Mouse (Mus musculus): Measurements from ENCODE around the gene Lyl1. TPM values are rescaled to one million over a fixed set of nuclear protein-coding genes. Genes with fewer than 3 reads are reported as not detected.

Lyl1 gene
- 180 and 253 TPM in 2 replicates for polyA plus RNA-seq (2012; ENCODE audit: low replicate concordance)

DNA sequence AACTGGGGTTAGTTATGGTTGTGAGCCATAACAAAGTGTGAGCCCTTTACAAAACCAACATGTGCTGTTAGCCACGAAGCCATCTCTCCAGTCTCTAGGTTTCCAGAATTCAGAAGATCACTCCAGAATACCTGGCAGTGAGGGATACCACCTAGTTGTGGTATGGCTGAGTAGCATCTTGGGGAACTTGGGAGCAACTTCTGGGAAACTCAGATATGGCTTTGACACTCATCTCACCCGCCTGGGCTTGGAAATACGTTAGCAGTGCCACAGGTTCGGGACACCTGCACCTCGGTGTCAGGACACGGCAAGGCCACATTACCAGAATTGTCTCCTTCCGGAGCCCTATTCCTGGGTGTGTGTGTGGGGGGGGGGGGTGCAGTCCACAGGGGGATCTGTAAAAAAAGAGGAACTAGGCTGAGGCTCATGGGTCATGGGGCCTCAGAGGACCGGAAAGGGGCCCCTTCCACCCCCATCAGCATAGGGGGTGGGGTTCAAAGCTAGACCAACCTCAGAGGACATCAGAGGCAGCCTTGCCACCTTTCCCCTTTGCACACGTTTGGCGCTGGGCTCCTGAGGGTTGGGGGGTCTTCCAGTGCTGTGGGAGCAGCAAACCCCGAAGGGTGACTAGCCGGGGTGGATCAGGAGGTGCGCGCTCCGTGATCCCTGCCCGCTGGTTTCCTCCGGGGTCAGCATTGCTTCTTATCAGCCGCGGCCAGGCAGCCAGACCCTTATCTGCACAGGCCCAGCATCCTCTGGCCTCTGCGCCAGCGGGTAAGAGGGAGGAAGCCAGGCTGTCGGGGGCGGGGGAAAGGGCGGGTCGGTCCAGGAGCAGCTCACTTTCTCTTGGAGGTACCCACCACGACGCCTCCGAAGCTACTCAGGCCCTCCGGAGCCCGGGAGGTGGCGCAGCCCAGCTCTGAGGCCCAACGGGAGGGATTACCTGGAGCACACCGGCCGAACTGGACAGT is at the start of gene Lyl1:
Gene Lyl1, plus strand, starts transcription at position 517 of the 971 bp plus-strand sequence.

DNA sequence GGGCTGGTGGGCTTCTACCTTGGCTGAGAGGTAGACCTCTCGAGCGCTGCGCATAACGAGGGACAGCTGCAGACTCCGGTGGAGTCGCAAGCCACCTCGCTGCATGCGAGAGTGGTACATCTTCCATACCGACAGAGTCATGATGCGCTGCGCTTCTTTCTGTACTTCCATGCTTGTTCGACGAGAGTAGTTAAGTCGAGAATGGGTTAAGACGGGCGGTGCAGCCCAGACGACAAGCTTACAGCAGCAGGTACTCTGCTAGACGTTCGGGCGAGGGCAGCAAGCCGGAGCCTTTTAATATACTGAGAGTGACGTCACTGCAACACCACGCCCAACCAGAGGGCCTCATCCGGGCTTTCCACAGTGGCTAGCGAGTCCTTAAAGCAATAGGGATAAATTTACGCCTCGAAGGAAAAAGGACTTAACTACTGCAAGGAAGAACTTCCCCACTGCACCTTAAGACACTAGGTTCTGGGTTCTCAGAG is 38.6 kb upstream of the Lyl1 start, which contains the start of gene Ier2:
Gene Ier2, minus strand, starts transcription at position 272 of the 485 bp plus-strand sequence.

DNA sequence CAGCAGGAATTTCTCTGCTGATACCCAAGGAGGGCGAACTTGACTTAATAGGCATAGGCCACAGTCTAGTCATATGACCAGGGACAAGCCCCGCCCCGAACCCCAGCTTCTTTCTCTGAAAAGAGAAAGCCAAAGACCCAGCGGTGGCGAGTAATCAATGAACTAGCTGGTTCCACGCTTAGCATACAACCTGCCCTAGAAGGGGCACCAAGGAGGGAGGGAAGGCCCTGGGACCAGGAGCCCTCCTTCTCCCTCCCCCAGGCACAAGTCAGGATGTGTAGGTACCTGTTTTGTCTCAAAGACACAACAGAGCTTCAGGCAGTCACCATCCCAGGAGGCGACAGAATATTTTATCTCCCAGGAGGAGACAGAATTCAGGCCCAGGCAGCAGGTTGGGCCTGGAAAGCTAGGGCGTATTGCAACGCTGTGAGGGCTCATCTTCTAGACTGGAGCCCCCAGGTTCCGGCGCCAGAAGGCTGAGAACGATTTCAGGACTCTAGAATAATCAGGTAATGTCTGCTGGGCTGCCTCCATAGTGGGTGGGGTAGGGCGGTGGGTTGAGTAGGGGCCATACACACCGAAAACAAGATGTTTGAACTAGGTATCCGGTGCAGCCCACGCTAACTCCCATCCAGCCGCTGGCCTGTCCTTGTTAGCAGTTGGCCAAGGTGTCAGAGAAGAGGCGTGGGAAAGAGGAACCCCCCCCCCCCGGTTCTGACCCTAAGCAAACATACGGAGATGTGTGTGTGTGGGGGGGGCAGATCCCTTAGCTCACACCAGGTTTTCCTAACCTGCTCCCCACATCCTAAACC is 14.9 kb upstream of the Lyl1 start, which contains the start of gene Trmt1:
Gene Trmt1, plus strand, starts transcription at position 117 of the 812 bp plus-strand sequence.

DNA sequence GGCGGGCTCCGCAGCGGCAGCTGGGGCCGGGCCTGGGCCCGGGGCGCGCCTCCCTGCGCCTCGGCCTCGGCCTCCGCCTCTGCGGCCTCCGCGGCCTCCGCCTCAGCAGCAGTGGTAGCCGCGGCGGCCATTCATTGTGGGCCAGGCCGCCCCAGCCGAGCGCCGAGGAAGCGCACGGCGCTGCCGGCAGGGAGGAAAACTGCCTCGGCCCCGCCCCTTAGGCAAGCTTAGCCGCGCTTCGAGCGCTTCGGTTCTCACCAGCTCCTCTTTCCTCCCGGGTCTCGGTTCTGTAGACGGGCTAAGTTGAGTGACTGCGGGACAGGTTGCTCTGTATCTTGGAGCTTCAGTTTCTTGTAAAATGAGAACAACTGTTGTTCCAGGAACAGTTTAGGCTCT is 13.6 kb upstream of the Lyl1 start, which contains the start of gene Nacc1:
Gene Nacc1, minus strand, starts transcription at position 158 of the 396 bp plus-strand sequence.

DNA sequence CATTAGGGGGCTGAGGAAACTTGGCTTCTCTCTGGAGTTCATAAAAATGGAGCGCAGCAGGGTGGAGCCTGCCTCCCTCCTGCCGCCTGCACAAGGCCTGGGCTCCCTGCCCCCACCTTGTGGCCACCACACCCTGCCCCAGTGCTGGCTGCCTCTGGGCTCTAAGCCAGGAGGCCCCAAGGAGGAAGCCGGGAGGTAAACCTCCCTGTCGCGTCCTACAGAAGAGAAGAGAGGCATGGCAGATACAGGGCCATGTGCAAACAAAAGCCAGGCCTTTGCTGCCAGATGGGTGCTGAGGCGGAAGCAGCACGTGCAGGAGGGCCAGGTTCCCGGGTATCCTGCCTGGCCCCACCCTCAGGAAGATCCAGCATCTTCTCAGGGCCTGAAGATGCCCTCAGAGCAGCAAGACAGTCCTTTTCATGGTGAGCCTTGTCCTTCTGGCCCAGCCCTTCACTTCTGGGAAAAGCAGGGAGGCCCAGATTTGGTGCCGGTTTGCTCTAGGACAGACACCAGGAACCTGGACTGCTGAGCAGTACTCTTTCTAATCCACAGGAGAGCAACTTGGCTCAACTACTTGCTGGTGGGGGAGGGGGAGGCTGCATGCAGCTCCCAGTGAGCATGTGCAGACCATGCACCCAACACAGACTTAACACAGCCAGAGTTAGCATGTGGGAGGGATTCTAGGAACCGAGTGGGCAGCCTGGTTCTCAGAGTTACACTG is 21.8 kb downstream of the Lyl1 start, which contains the start of gene G430095P16Rik:
Gene G430095P16Rik, plus strand, starts transcription at position 158 of the 721 bp plus-strand sequence.

Other genes starting within 250 kb of the Lyl1 start
- gene Ier2, start 38.6 kb upstream of the Lyl1 start, polyA plus RNA-seq (2012; ENCODE audit: low replicate concordance), result 110 and 415 TPM in 2 replicates
- 148 and 293 TPM in 2 replicates for gene Trmt1, start 15.2 kb upstream of the Lyl1 start, polyA plus RNA-seq (2012; ENCODE audit: low replicate concordance)
- 94.0 and 104 TPM in 2 replicates for gene Nacc1, start 13.6 kb upstream of the Lyl1 start, polyA plus RNA-seq (2012; ENCODE audit: low replicate concordance)
- gene G430095P16Rik, start 21.6 kb downstream of the Lyl1 start, polyA plus RNA-seq (2012; ENCODE audit: low replicate concordance), result 24.7 and 29.3 TPM in 2 replicates
- 27.0 and 31.4 TPM in 2 replicates for gene Nfix, start 98.9 kb downstream of the Lyl1 start, polyA plus RNA-seq (2012; ENCODE audit: low replicate concordance)
- gene Dand5, start 121.4 kb downstream of the Lyl1 start, polyA plus RNA-seq (2012; ENCODE audit: low replicate concordance), result 1.8 and 2.7 TPM in 2 replicates
- gene Gadd45gip1, start 130.1 kb downstream of the Lyl1 start, polyA plus RNA-seq (2012; ENCODE audit: low replicate concordance), result 27.9 and 40.8 TPM in 2 replicates
- gene Rad23a, start 139.2 kb downstream of the Lyl1 start, polyA plus RNA-seq (2012; ENCODE audit: low replicate concordance), result 457 and 479 TPM in 2 replicates
- gene Calr, start 145.5 kb downstream of the Lyl1 start, polyA plus RNA-seq (2012; ENCODE audit: low replicate concordance), result 286 and 333 TPM in 2 replicates
- 28.3 and 50.1 TPM in 2 replicates for gene Farsa, start 155.5 kb downstream of the Lyl1 start, polyA plus RNA-seq (2012; ENCODE audit: low replicate concordance)
- 12.7 and 13.2 TPM in 2 replicates for gene Syce2, start 170.7 kb downstream of the Lyl1 start, polyA plus RNA-seq (2012; ENCODE audit: low replicate concordance)
- 22.8 and 49.5 TPM in 2 replicates for gene Gcdh, start 192.5 kb downstream of the Lyl1 start, polyA plus RNA-seq (2012; ENCODE audit: low replicate concordance)
- gene Klf1, start 200.5 kb downstream of the Lyl1 start, polyA plus RNA-seq (2012; ENCODE audit: low replicate concordance), result 15.8 and 107 TPM in 2 replicates
- gene Dnase2a, start 207.1 kb downstream of the Lyl1 start, polyA plus RNA-seq (2012; ENCODE audit: low replicate concordance), result 13.7 and 72.9 TPM in 2 replicates
- gene Mast1, start 235.9 kb downstream of the Lyl1 start, polyA plus RNA-seq (2012; ENCODE audit: low replicate concordance), result 1.4 and 2.3 TPM in 2 replicates
- gene Rtbdn, start 245.5 kb downstream of the Lyl1 start, polyA plus RNA-seq (2012; ENCODE audit: low replicate concordance), result not detected in 2 replicates

All from hematopoietic multipotent progenitor cell, adult 10-12 weeks (in vitro differentiated cells).